Mouse (Mus musculus): ENCODE results near the gene Med17.
A peak's percentile ranks its signal among the peaks of the same experiment; 100 is the strongest.

Gene Med17

GRCm38 (mm10) chr9:15233604-15234003 is 46.1 kb downstream of the Med17 start:
- no peak for DNase-seq

DNA sequence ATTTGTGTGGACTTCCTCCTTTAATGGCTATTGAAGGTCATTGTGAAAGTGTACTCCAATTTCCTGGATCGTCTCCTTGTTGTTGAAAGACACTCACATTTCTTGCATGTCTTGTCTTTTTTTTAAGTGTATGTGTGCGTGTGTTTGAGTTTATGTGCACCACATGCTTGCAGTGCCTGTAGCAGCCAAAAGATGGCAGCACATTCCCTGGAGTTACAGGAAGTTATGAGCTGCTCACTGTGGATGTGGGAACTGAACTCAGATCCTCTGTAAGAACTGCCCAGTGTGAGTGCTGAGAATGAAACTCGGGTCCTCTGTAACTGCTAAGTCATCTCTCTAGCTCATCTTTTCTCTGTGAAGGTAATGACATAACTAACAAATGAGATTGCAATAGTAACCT is 47.3 kb downstream of the Med17 start:
- no peak for DNase-seq

GRCm38 (mm10) chr9:15224912-15225311 is 54.8 kb downstream of the Med17 start:
- DNase-seq, result no peak

DNA sequence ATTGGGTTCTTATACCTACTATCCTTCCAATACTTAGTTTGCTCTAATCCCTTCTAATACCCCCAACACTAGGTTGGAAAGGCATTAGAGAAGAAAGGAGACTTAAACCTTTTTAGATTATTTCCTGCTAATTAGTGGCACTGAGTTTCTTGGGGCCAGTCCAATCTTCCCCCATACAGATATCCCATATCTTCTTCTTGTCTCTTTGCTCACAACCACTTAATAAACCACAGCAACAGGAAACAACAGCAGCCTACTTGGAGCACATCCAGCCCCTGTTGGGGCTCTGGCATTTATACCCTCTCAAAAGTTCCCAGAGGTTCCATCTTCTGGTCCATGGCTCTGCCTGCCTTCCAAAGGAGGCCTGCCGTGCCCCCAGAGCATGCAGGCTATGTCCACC is 66.0 kb downstream of the Med17 start:
- DNase-seq, result no peak

GRCm38 (mm10) chr9:15211876-15212275 is 67.9 kb downstream of the Med17 start:
- peak in 1 of 2 experiments; percentile 13 for DNase-seq

Data from cerebellum, postnatal 36 days (tissue).